Mouse (Mus musculus): ENCODE results near the gene Sema3g.

The Sema3g gene

GRCm38 (mm10) chr14:31272164-31272563 is 54.5 kb downstream of the Sema3g start:
- peak; percentile 87 for DNase-seq (ENCODE audit: low spot score)

Measured in embryo, embryonic 10.5 days (tissue).